Mouse (Mus musculus) midbrain, embryonic 12.5 days (tissue): ENCODE data around the gene Pcyt1a. TPM values are rescaled to one million over a fixed set of nuclear protein-coding genes. Genes with fewer than 3 reads are reported as not detected.

Experiments used
- ATAC-seq: fragments of 200-750 bp; cut with Nextera tagmentation; 2 replicates; pipeline ENCODE4 v1.8.0; 2017; ENCODE audit warnings: low read depth, moderate TSS enrichment, moderate library complexity; ENCODE audit not compliant: low FRiP score
- H3K27ac ChIP-seq: fragments of 300-500 bp; sonication (generic); replicated peaks from 2 replicates; pipeline ENCODE4 v1.5.1; 2016; ENCODE audit warnings: mild to moderate bottlenecking
- H3K27me3 ChIP-seq: fragments of 300-500 bp; sonication (generic); 2 replicates; pipeline ENCODE4 v1.6.1; 2016; ENCODE audit warnings: mild to moderate bottlenecking
- H3K36me3 ChIP-seq: fragments of 300-500 bp; sonication (generic); 2 replicates; pipeline ENCODE4 v1.6.1; 2016
- H3K4me1 ChIP-seq: fragments of 300-500 bp; sonication (generic); 2 replicates; pipeline ENCODE4 v1.6.1; 2016
- H3K4me2 ChIP-seq: fragments of 300-500 bp; sonication (generic); replicated peaks from 2 replicates; pipeline ENCODE4 v1.6.1; 2016; ENCODE audit warnings: mild to moderate bottlenecking, moderate library complexity
- H3K4me3 ChIP-seq: fragments of 300-500 bp; sonication (generic); 2 replicates; pipeline ENCODE4 v1.5.1; 2016; ENCODE audit warnings: mild to moderate bottlenecking
- H3K9ac ChIP-seq: fragments of 300-500 bp; sonication (generic); replicated peaks from 2 replicates; pipeline ENCODE4 v1.6.1; 2016; ENCODE audit warnings: mild to moderate bottlenecking, moderate library complexity
- H3K9me3 ChIP-seq: fragments of 300-500 bp; sonication (generic); 2 replicates; pipeline ENCODE4 v1.6.1; 2016; ENCODE audit warnings: mild to moderate bottlenecking
- WGBS: fragments of 180-500 bp; shearing (Covaris S2); methylation state at CpG from one replicate; pipeline ENCODE4 v1.1.7; 2016; 5-methylcytosine and 5-hydroxymethylcytosine counted together
- polyA plus RNA-seq: library from polyadenylated mRNA; unstranded; fragments of >200 nt; fragmentation: Nextera tagmentation; extraction: Ambion mirVana; gene quantifications from 2 replicates; pipeline ENCODE4 v1.2.1, GENCODE M21; 2016

The Pcyt1a gene
- polyA plus RNA-seq, 1 experiment from 2014 or later, result 46.0 TPM

- Histone ChIP-seq H3K27me3 (peaks cover 9% of the 10 kb centered on the region), H3K4me1 (peaks cover 16% of the 10 kb centered on the region), H3K4me3 (no peak overlapping the region), H3K36me3 (no peaks in the 10 kb centered on the region), H3K4me2 (no peak overlapping the region), H3K9ac (no peak overlapping the region), H3K9me3 (no peaks in the 10 kb centered on the region), H3K27ac (no peak overlapping the region)
- no peak for ATAC-seq
- WGBS, result 91% methylated on average over 6 of the region's 6 CpGs
These were observed 83.2 kb downstream of the Pcyt1a start for GRCm38 (mm10) chr16:32513948-32514347.

GRCm38 (mm10) chr16:32516006-32516962 lies 85.6 kb downstream of the Pcyt1a start:
- Histone ChIP-seq H3K27ac (peak overlapping the region; percentile 97), H3K36me3 (no peaks in the 10 kb centered on the region), H3K27me3 (peaks cover 2% of the 10 kb centered on the region; the same call in 1 of the 2 replicates), H3K4me2 (peak overlapping the region; percentile 40), H3K9me3 (no peaks in the 10 kb centered on the region), H3K4me3 (peak overlapping the region; percentile 20), H3K9ac (peak overlapping the region; percentile 32; the same call in 1 of the 2 replicates), H3K4me1 (peaks cover 26% of the 10 kb centered on the region)
- 4% methylated on average over 21 of the region's 21 CpGs for WGBS
- ATAC-seq, result peak; percentile 94

- Histone ChIP-seq H3K4me2 (no peak overlapping the region), H3K9me3 (no peaks in the 10 kb centered on the region), H3K27ac (no peak overlapping the region), H3K36me3 (no peaks in the 10 kb centered on the region), H3K4me1 (peaks cover 26% of the 10 kb centered on the region), H3K4me3 (no peak overlapping the region), H3K27me3 (no peaks in the 10 kb centered on the region), H3K9ac (no peak overlapping the region)
- ATAC-seq, result no peak
- 85% methylated on average over 12 of the region's 12 CpGs for WGBS
These were observed 87.2 kb downstream of the Pcyt1a start for GRCm38 (mm10) chr16:32517785-32518481.

GRCm38 (mm10) chr16:32519656-32520371 lies 89.1 kb downstream of the Pcyt1a start:
- no peak overlapping the region for H3K4me2 ChIP-seq
- no peaks in the 10 kb centered on the region for H3K36me3 ChIP-seq
- no peak overlapping the region for H3K4me3 ChIP-seq
- 0 out of 2 replicates have a peak overlapping the region, but pooled peaks have one; percentile 10 for H3K27ac ChIP-seq
- peaks cover 38% of the 10 kb centered on the region for H3K4me1 ChIP-seq
- no peaks in the 10 kb centered on the region for H3K9me3 ChIP-seq
- WGBS, result 84% methylated on average over 15 of the region's 15 CpGs
- H3K27me3 ChIP-seq, result no peaks in the 10 kb centered on the region
- H3K9ac ChIP-seq, result no peak overlapping the region
- no peak for ATAC-seq

GRCm38 (mm10) chr16:32520372-32520748 lies 89.6 kb downstream of the Pcyt1a start:
- Histone ChIP-seq H3K4me1 (peaks cover 34% of the 10 kb centered on the region), H3K36me3 (no peaks in the 10 kb centered on the region), H3K9ac (no peak overlapping the region), H3K4me3 (no peak overlapping the region), H3K4me2 (no peak overlapping the region), H3K27me3 (no peaks in the 10 kb centered on the region), H3K9me3 (no peaks in the 10 kb centered on the region), H3K27ac (0 out of 2 replicates have a peak overlapping the region, but pooled peaks have one; percentile 10)
- ATAC-seq, result no peak
- WGBS, result 47% methylated on average over 9 of the region's 9 CpGs

GRCm38 (mm10) chr16:32522578-32523194 lies 92.0 kb downstream of the Pcyt1a start:
- no peaks in the 10 kb centered on the region for H3K27me3 ChIP-seq
- no peak overlapping the region for H3K27ac ChIP-seq
- WGBS, result 84% methylated on average over 6 of the region's 6 CpGs
- no peak overlapping the region for H3K4me3 ChIP-seq
- H3K4me2 ChIP-seq, result no peak overlapping the region
- ATAC-seq, result no peak
- peaks cover 22% of the 10 kb centered on the region for H3K4me1 ChIP-seq
- H3K9me3 ChIP-seq, result no peaks in the 10 kb centered on the region
- H3K9ac ChIP-seq, result no peak overlapping the region
- H3K36me3 ChIP-seq, result no peaks in the 10 kb centered on the region

GRCm38 (mm10) chr16:32523462-32524243 lies 92.9 kb downstream of the Pcyt1a start:
- peaks cover 22% of the 10 kb centered on the region for H3K4me1 ChIP-seq
- H3K27ac ChIP-seq, result peak overlapping the region; percentile 32; the same call in 1 of the 2 replicates
- H3K36me3 ChIP-seq, result no peaks in the 10 kb centered on the region
- WGBS, result 61% methylated on average over 8 of the region's 8 CpGs
- no peak overlapping the region for H3K4me2 ChIP-seq
- no peaks in the 10 kb centered on the region for H3K9me3 ChIP-seq
- no peaks in the 10 kb centered on the region for H3K27me3 ChIP-seq
- H3K4me3 ChIP-seq, result no peak overlapping the region
- H3K9ac ChIP-seq, result no peak overlapping the region
- ATAC-seq, result peak; percentile 65; the same call in 1 of the 2 replicates

- Histone ChIP-seq H3K4me3 (no peak overlapping the region), H3K27me3 (no peaks in the 10 kb centered on the region), H3K9me3 (no peaks in the 10 kb centered on the region), H3K27ac (peak overlapping the region; percentile 32), H3K9ac (no peak overlapping the region), H3K36me3 (no peaks in the 10 kb centered on the region), H3K4me1 (peaks cover 22% of the 10 kb centered on the region), H3K4me2 (no peak overlapping the region)
- 57% methylated on average over 5 of the region's 5 CpGs for WGBS
- ATAC-seq, result peak; percentile 30; the same call in 1 of the 2 replicates
These were observed 93.5 kb downstream of the Pcyt1a start for GRCm38 (mm10) chr16:32524244-32524615.

Other genes starting within 250 kb of the Pcyt1a start
- 21.5 and 26.8 TPM in 2 replicates for gene Fbxo45, start 183.8 kb upstream of the Pcyt1a start, polyA plus RNA-seq
- 14.4 and 16.8 TPM in 2 replicates for gene Wdr53, start 183.7 kb upstream of the Pcyt1a start, polyA plus RNA-seq
- not detected in 2 replicates for gene Smco1, start 159.5 kb upstream of the Pcyt1a start, polyA plus RNA-seq
- gene Rnf168, start 153.5 kb upstream of the Pcyt1a start, polyA plus RNA-seq, result 37.4 and 41.0 TPM in 2 replicates
- 29.1 and 35.8 TPM in 2 replicates for gene Ubxn7, start 98.7 kb upstream of the Pcyt1a start, polyA plus RNA-seq
- gene Tm4sf19, start 30.4 kb upstream of the Pcyt1a start, polyA plus RNA-seq, result not detected in 2 replicates
- 26.2 and 28.4 TPM in 2 replicates for gene Tctex1d2, start 11.2 kb upstream of the Pcyt1a start, polyA plus RNA-seq
- gene Slc51a, start 57.0 kb downstream of the Pcyt1a start, polyA plus RNA-seq, result 0.18 and 0.24 TPM in 2 replicates
- not detected in 2 replicates for gene Zdhhc19, start 65.3 kb downstream of the Pcyt1a start, polyA plus RNA-seq
- 61.0 and 64.1 TPM in 2 replicates for gene Tfrc, start 178.0 kb downstream of the Pcyt1a start, polyA plus RNA-seq
- 9.5 and 11.9 TPM in 2 replicates for gene Tnk2, start 213.0 kb downstream of the Pcyt1a start, polyA plus RNA-seq